24 mouse cellular contexts compared by ENCODE assay signal in genomic region chr17:25429240-25429639, GRCm38 (mm10). TPM values are rescaled to one million over a fixed set of nuclear protein-coding genes. Genes with fewer than 3 reads are reported as not detected.
DNase-seq lines count a peak whose midpoint lies in the region; ATAC-seq and TF ChIP-seq lines count a peak whose summit lies in the region.
"Had no signal": no experiment of that assay in that cellular context is flagged by ENCODE, and none has a peak within 500 bp of the region (broad histone marks: within the 10 kb centered on the region; RNA-seq: fewer than 3 reads in every experiment).

No protein-coding gene starts in this region.

- no peaks in the 10 kb centered on the region for H3K9me3 ChIP-seq in heart, embryonic 16.5 days (replicated peaks; ENCODE audit: control insufficient read depth, low read length)
- no peaks in the 10 kb centered on the region for H3K9me3 ChIP-seq in heart, embryonic 11.5 days (replicated peaks; ENCODE audit: control insufficient read depth, low read length)
- H3K9me3 ChIP-seq in limb, embryonic 13.5 days, result no peaks in the 10 kb centered on the region
- H3K9me3 ChIP-seq: forebrain, embryonic 12.5 days; hindbrain, embryonic 12.5 days; lung, embryonic 15.5 days had no signal

- peaks cover 46% of the 10 kb centered on the region for H3K4me1 ChIP-seq in heart, embryonic 16.5 days (ENCODE audit: control insufficient read depth, insufficient read depth, low read length)
- H3K4me1 ChIP-seq in heart, embryonic 11.5 days (ENCODE audit: control insufficient read depth, insufficient read depth, low read length), result peaks cover 74% of the 10 kb centered on the region
- peaks cover 53% of the 10 kb centered on the region for H3K4me1 ChIP-seq in limb, embryonic 13.5 days
- no peaks in the 10 kb centered on the region; the same call in 1 of the 2 replicates for H3K4me1 ChIP-seq in cerebellum, adult 2 months (ENCODE audit: control insufficient read depth, insufficient read depth, low read length)

- intact Hi-C loops in left cerebral cortex, adult 2 months (cut with DNase I), result no loop called here

- 44% methylated on average over 5 of the region's 5 CpGs for WGBS in heart, embryonic 16.5 days
- 41% methylated on average over 5 of the region's 5 CpGs for WGBS in heart, embryonic 11.5 days (ENCODE audit: insufficient replicate concordance)
- WGBS in limb, embryonic 13.5 days, result 42% methylated on average over 5 of the region's 5 CpGs
- 62% methylated on average over 5 of the region's 5 CpGs for WGBS in cerebellum, adult 2 months

- DNase-seq in adrenal gland, adult (ENCODE audit: inconsistent age in 2 of 2, low spot score in 1 of 2), result peak; percentile 15 to 49
- no peak for DNase-seq in adrenal gland, postnatal 36 days
- DNase-seq in left cerebral cortex, adult 2 months (ENCODE audit: extremely low spot score in 1 of 2, low spot score in 2 of 2), result no peak
- no peak for DNase-seq in left cerebral cortex, adult 9 months (ENCODE audit: low spot score in 2 of 2)
- DNase-seq in cerebellum, adult 2 months, result no peak
- DNase-seq: adrenal gland, postnatal 14 days; cerebellum, adult 11 months; cerebellum, postnatal 25 days; embryo, embryonic 11 days; gastrocnemius, postnatal 10 days; kidney, postnatal 25 days; layer of hippocampus, adult 9-11 months; midbrain, embryonic 14.5 days; right cerebral cortex, postnatal 4 days; thymus, adult 2 months had no signal

- peaks cover 11% of the 10 kb centered on the region for H3K27me3 ChIP-seq in heart, embryonic 16.5 days (ENCODE audit: control insufficient read depth, insufficient read depth, low read length)
- peaks cover 3% of the 10 kb centered on the region; the same call in 1 of the 2 replicates for H3K27me3 ChIP-seq in heart, embryonic 11.5 days (ENCODE audit: control insufficient read depth, insufficient read depth, low read length)
- peaks cover 17% of the 10 kb centered on the region for H3K27me3 ChIP-seq in limb, embryonic 13.5 days
- H3K27me3 ChIP-seq in cerebellum, adult 2 months (ENCODE audit: control insufficient read depth, insufficient read depth, low read length), result peaks cover 3% of the 10 kb centered on the region; the same call in 1 of the 2 replicates

- H3K36me3 ChIP-seq in heart, embryonic 16.5 days (ENCODE audit: control insufficient read depth, insufficient read depth), result no peaks in the 10 kb centered on the region
- H3K36me3 ChIP-seq in heart, embryonic 11.5 days (ENCODE audit: control insufficient read depth, insufficient read depth, low read length), result peaks cover 4% of the 10 kb centered on the region
- H3K36me3 ChIP-seq in limb, embryonic 13.5 days, result peaks cover 29% of the 10 kb centered on the region
- H3K36me3 ChIP-seq: forebrain, embryonic 12.5 days; lung, embryonic 15.5 days had no signal

- H3K4me2 ChIP-seq in heart, embryonic 16.5 days (ENCODE audit: low read depth, low read length), result no peak overlapping the region
- no peak overlapping the region; the same call in 1 of the 2 replicates for H3K4me2 ChIP-seq in heart, embryonic 11.5 days
- peak overlapping the region; percentile 97 for H3K4me2 ChIP-seq in limb, embryonic 13.5 days (replicated peaks)
- H3K4me2 ChIP-seq: forebrain, embryonic 12.5 days; hindbrain, embryonic 12.5 days; lung, embryonic 15.5 days had no signal

- TF ChIP-seq CTCF in left cerebral cortex, adult 2 months (IDR thresholded peaks at IDR 0.05), result no peak
- TF ChIP-seq CTCF in cerebellum, adult 2 months (IDR thresholded peaks at IDR 0.05; ENCODE audit: borderline replicate concordance, insufficient read depth, low read depth, low read length), result no peak

- H3K4me3 ChIP-seq in heart, embryonic 16.5 days (ENCODE audit: low read length), result no peak overlapping the region
- no peak overlapping the region for H3K4me3 ChIP-seq in heart, embryonic 11.5 days (ENCODE audit: low read depth, low read length)
- no peak overlapping the region for H3K4me3 ChIP-seq in left cerebral cortex, adult 2 months
- H3K4me3 ChIP-seq in limb, embryonic 13.5 days, result no peak overlapping the region
- no peak overlapping the region for H3K4me3 ChIP-seq in cerebellum, adult 2 months (replicated peaks; ENCODE audit: insufficient read depth, low read depth, low read length)
- H3K4me3 ChIP-seq: forebrain, embryonic 12.5 days; hindbrain, embryonic 12.5 days; lung, embryonic 15.5 days had no signal

- H3K9ac ChIP-seq in heart, embryonic 16.5 days (ENCODE audit: low read length), result peak overlapping the region; percentile 13; the same call in 1 of the 2 replicates
- H3K9ac ChIP-seq in heart, embryonic 11.5 days (ENCODE audit: low read depth, low read length), result no peak overlapping the region
- H3K9ac ChIP-seq in limb, embryonic 13.5 days, result no peak overlapping the region
- H3K9ac ChIP-seq: forebrain, embryonic 12.5 days; hindbrain, embryonic 12.5 days; liver, embryonic 14.5 days; lung, embryonic 15.5 days had no signal

- ATAC-seq in heart, embryonic 16.5 days (replicated peaks; ENCODE audit: extremely low read depth, insufficient read depth, low FRiP score), result no peak
- ATAC-seq in heart, embryonic 11.5 days (replicated peaks; ENCODE audit: insufficient number of reproducible peaks, low FRiP score, low TSS enrichment), result no peak
- ATAC-seq in limb, embryonic 13.5 days (ENCODE audit: low FRiP score, low read depth), result no peak

- H3K27ac ChIP-seq in heart, embryonic 16.5 days (ENCODE audit: low read length), result peak overlapping the region; percentile 69
- no peak overlapping the region for H3K27ac ChIP-seq in heart, embryonic 11.5 days (ENCODE audit: low read depth, low read length)
- 0 out of 2 replicates have a peak overlapping the region, but pooled peaks have one; percentile 1 for H3K27ac ChIP-seq in left cerebral cortex, adult 2 months
- no peak overlapping the region for H3K27ac ChIP-seq in limb, embryonic 13.5 days
- no peak overlapping the region for H3K27ac ChIP-seq in cerebellum, adult 2 months (ENCODE audit: insufficient read depth, low read length)
- H3K27ac ChIP-seq: forebrain, embryonic 12.5 days; hindbrain, embryonic 12.5 days; liver, embryonic 14.5 days; lung, embryonic 15.5 days had no signal

- TF ChIP-seq POLR2A in cerebellum, adult 2 months (IDR thresholded peaks at IDR 0.05; ENCODE audit: borderline replicate concordance, insufficient read depth, low read length), result no peak

RNA-seq across cellular contexts. Expression of gene Cacna1h, which starts 4.3 kb away (rescaled TPM):
- total RNA-seq in adrenal gland, postnatal 36 days (2021), result 10 to 100 TPM; 58.7 to 97.3 TPM
- polyA plus RNA-seq in heart, embryonic 16.5 days (2015; fragmentation: Nextera tagmentation; extraction: Ambion mirVana), result 4.5 and 5.4 TPM in 2 replicates
- 10.3 and 10.6 TPM in 2 replicates for polyA plus RNA-seq in heart, embryonic 11.5 days (2014; fragmentation: Nextera tagmentation; extraction: Ambion mirVana)
- total RNA-seq in left cerebral cortex, adult 2 months (2021), result 10 to 100 TPM; 45.2 to 48.0 TPM
- polyA plus RNA-seq in limb, embryonic 13.5 days (2015; fragmentation: Nextera tagmentation; extraction: Ambion mirVana), result 5.2 and 7.5 TPM in 2 replicates
- polyA plus RNA-seq in cerebellum, adult 2 months (2012; rRNA removed), result 10.8 and 12.4 TPM in 2 replicates
- total RNA-seq: megakaryocyte, adult 5-6 weeks had no signal

RNA-seq across cellular contexts. Expression of gene Tekt4, which starts 25.2 kb away (rescaled TPM):
- not detected for total RNA-seq in adrenal gland, postnatal 36 days (2021)
- polyA plus RNA-seq in heart, embryonic 16.5 days (2015; fragmentation: Nextera tagmentation; extraction: Ambion mirVana), result 0.81 and 1.5 TPM in 2 replicates
- polyA plus RNA-seq in heart, embryonic 11.5 days (2014; fragmentation: Nextera tagmentation; extraction: Ambion mirVana), result 0.97 and 1.2 TPM in 2 replicates
- total RNA-seq in left cerebral cortex, adult 2 months (2021), result 1 to 10 TPM; 2.1 to 2.4 TPM
- polyA plus RNA-seq in limb, embryonic 13.5 days (2015; fragmentation: Nextera tagmentation; extraction: Ambion mirVana), result not detected in 2 replicates
- 1.1 and 1.3 TPM in 2 replicates for polyA plus RNA-seq in cerebellum, adult 2 months (2012; rRNA removed)
- total RNA-seq: adrenal gland, postnatal 14 days; gastrocnemius, postnatal 10 days; megakaryocyte, adult 5-6 weeks had no signal
- polyA plus RNA-seq: stomach, embryonic 16.5 days had no signal

Comparison
In these comparisons a context has a peak if more than half of its experiments do, and no peak if none do; other contexts are left out.
1. DNase-seq: peak in adrenal gland, adult (2 of 2); none in adrenal gland, postnatal 36 days (0 of 2), left cerebral cortex, adult 2 months (0 of 2), left cerebral cortex, adult 9 months (0 of 2) and cerebellum, adult 2 months (0 of 2).
2. H3K27ac ChIP-seq: peak in heart, embryonic 16.5 days (single experiment) and left cerebral cortex, adult 2 months (single experiment); none in heart, embryonic 11.5 days (single experiment), limb, embryonic 13.5 days (single experiment) and cerebellum, adult 2 months (single experiment).